Mouse (Mus musculus) spleen, postnatal 14 days (tissue): Measurements from ENCODE around the gene Sema5a.

Experiments
- DNase-seq, 2 experiments: peaks; one replicate each; pipeline ENCODE4 v3.0.0; 2021 to 2022; ENCODE audit warnings: low spot score in 2 of 2

The Sema5a gene

DNA sequence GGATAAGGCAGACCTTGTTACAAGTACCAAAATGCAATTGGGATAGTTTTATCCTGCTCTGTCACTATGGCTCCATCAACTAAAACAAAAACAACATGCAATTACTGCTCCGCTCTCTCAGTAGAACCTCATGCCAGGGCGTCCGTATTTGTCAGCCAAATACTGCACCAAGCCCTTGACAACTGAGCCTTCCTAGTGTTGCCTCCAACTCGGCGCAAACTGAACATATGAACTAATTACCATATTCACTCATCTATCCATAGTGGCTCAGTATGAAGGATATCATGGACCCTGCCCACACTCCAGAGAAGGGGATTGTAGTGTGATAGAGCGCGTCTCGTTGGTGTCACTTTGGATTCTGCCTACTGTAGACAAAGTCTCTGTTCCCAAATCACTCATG is 389.1 kb downstream of the Sema5a start:
- DNase-seq: no peak

DNA sequence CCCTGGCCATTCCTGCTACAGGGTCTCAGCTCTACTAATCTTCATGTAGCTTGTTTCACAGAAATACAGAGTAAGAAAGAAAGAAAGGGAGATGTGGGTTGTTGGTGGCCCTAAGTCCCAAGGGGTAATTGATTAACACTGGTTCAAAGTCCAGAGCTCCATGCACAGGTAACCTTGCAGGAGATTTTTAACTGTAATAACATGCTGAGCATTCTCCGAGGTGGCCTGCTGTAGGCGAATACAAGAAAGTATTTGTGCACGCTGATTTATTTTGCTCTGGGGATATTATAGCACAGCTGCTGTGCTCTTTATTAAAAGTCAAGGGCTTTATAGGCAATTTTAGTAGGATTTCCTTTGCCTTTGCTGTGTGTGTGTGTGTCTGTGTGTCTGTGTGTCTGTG is 393.3 kb downstream of the Sema5a start:
- DNase-seq: no peak

DNA sequence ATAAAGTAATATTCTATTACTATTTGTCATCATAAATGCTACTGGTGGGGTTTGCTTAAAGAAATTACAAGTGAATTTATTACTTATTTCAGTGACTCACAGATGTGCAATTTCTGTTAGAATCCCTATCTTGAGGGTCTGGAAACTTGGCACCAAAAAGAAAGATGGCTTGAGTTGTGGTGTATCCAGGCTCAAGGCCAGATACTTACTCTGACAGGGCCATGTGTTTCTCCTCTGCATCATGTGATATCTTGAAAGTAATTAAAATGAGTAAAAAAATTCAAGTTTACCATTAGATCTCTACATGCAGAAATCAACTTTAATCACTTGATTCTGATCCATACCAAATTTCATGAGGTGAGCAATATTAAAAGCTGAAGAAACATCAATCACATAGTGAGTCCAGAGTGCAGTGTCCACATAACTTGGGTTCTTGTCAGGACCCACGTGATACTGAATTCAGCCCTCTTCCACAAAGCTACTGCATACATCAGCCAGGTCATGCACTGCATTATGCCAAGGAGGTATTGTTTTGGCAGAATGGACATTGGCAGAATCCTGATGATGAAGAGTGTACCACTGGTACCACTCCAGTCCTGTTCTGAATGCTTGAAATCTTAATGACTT is 402.6 kb downstream of the Sema5a start:
- DNase-seq: no peak

- DNase-seq: no peak
Observed at GRCm38 (mm10) chr15:32654046-32654445, 409.4 kb downstream of the Sema5a start.

DNA sequence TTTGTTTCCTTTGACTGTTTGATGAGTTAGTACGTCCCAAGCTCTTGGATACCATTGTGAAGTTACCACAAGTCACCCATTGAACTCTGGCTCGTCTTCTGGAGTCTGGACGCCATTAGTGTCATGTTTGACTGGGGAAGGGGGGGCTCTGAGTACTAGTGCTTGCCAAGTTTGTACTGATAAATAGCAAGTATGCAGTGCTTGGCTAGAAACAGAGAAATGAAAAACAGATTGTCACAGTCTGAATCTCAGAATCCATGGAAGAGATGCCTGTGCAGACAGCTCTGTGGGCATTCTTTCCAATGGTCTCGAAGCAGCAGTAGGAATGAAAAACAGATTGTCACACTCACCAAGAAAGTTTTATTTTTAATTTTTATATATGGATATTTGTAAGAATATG is 411.4 kb downstream of the Sema5a start:
- no peak for DNase-seq

DNA sequence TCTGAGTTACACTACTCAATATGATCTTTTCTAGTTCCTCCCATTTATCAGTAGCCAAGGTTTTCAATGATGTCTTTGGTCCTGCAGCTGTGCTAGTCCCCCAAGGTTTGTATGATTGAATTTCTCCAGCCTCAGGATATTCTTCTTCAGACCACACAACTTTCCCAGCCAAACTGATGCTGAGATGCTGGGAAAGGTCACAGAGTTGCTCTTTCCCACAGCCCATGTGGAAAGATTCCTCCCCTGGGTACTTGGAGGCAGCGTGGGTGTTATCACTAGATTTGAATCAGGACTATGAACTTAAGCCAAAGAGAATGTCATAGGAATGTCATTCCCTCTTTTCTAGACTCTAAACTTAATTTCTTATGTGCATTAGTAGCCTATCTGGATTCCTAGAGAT is 431.8 kb downstream of the Sema5a start:
- DNase-seq: no peak

DNA sequence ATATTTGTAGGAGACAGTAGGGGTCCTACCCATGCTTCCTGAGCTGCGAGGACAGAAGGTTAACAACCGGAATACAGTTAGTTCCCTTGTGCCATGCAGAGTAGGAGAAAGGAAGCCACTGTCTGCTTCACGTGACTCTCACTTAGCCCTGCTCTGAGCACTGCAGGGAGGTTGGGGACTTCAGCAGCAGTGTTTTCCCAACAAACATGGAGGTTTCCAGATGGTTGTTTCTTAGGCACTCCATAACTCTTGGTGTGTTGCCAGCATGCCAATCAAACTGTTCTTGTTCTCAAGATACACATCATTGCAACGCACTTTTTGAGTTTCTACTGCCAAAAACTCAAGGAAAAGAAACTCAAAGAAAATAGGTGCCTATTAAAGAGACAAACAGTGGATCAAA is 440.5 kb downstream of the Sema5a start:
- no peak for DNase-seq

- DNase-seq: no peak
Observed at GRCm38 (mm10) chr15:32691021-32691420, 446.4 kb downstream of the Sema5a start.

DNA sequence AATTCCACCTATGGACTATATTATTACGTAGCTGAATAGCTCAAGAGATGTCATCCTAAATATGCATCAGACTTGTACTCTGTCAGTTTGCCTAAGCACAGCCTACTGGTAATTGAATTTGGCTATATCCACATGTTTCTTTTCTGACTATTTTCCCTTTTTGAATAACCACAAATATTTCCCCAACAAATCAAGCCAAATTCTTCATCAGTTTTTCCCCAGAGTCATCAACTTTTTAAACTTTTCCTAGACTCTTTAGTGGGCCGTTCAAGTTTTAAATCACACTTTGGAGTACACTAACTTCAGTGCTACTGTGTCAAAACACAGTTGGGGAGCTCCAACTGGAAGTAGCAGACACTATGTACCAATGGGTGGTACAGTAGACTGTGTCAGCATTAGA is 448.4 kb downstream of the Sema5a start:
- no peak for DNase-seq

GRCm38 (mm10) chr15:32717298-32717985 is 472.8 kb downstream of the Sema5a start:
- no peak for DNase-seq

- peak in 1 of 2 experiments; percentile 5 for DNase-seq
Observed at GRCm38 (mm10) chr15:32718293-32718963, 473.8 kb downstream of the Sema5a start.

DNA sequence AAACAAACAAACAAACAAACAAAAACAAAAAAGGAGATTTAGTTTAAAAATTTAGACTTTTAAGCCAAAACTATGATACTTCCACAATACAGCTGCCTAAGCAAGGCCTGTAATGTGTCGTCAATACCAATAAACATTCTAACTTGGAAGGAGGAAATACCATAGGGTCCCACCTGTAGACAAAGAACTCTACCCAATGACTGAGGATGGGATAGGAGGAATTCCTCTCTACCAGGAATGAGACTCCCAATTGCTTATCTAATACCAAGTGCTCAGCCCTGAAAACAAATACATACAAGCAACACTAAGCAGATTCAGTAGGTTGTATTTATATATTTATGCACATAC is 474.3 kb downstream of the Sema5a start:
- no peak for DNase-seq

DNA sequence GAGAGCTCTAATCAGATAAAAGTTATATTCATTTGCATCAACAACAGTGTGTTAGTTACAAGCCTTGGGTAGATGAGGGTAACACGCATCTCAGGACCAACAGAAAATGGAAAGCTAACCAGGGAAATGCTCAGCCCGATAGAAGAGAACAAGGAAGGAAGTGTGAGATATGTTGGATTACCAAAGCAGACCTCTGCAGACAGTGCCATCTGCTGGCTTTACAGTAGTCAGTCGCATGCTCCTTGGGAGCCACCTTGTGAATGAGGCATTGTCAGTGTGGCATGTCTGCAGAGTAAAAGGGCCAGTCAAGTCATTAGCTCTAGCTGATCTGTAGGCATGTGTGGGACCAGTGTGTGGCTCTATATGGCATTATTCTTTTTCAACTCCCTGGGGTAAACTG is 486.2 kb downstream of the Sema5a start:
- DNase-seq: no peak
